Mouse (Mus musculus) liver, adult (tissue): ENCODE measurements around the gene Slc43a2.
A peak's percentile ranks its signal among the peaks of the same experiment; 100 is the strongest.

Experiments used
- GATA4 ChIP-seq: IDR thresholded peaks from 2 replicates; pipeline ENCODE4 v1.6.1; 2014; ENCODE audit warnings: mild to moderate bottlenecking, low read length; ENCODE audit not compliant: insufficient replicate concordance

The Slc43a2 gene

GRCm38 (mm10) chr11:75537025-75537414 lies 5.5 kb downstream of the Slc43a2 start:
- TF ChIP-seq GATA4: no peak

- TF ChIP-seq GATA4: no peak
Measured at GRCm38 (mm10) chr11:75537491-75538183, 6.1 kb downstream of the Slc43a2 start.

- no peak for TF ChIP-seq GATA4
Measured at GRCm38 (mm10) chr11:75538184-75538969, 6.9 kb downstream of the Slc43a2 start.

- TF ChIP-seq GATA4: no peak
Measured at GRCm38 (mm10) chr11:75538970-75539299, 7.4 kb downstream of the Slc43a2 start.

- TF ChIP-seq GATA4: no peak
Measured at GRCm38 (mm10) chr11:75540209-75540608, 8.7 kb downstream of the Slc43a2 start.

- peak; percentile 72; the same call in 1 of the 2 replicates for TF ChIP-seq GATA4
Measured at GRCm38 (mm10) chr11:75540710-75541581, 9.5 kb downstream of the Slc43a2 start.

GRCm38 (mm10) chr11:75544713-75545112 lies 13.2 kb downstream of the Slc43a2 start:
- TF ChIP-seq GATA4: no peak

GRCm38 (mm10) chr11:75546057-75546456 lies 14.6 kb downstream of the Slc43a2 start:
- no peak for TF ChIP-seq GATA4

GRCm38 (mm10) chr11:75549658-75550111 lies 18.2 kb downstream of the Slc43a2 start:
- TF ChIP-seq GATA4: no peak

- no peak for TF ChIP-seq GATA4
Measured at GRCm38 (mm10) chr11:75550200-75550946, 18.9 kb downstream of the Slc43a2 start.

GRCm38 (mm10) chr11:75551321-75551720 lies 19.8 kb downstream of the Slc43a2 start:
- TF ChIP-seq GATA4: no peak

GRCm38 (mm10) chr11:75551961-75552441 lies 20.5 kb downstream of the Slc43a2 start:
- TF ChIP-seq GATA4: no peak

- TF ChIP-seq GATA4: no peak
Measured at GRCm38 (mm10) chr11:75552906-75553482, 21.5 kb downstream of the Slc43a2 start.

- TF ChIP-seq GATA4: no peak
Measured at GRCm38 (mm10) chr11:75557142-75557541, 25.6 kb downstream of the Slc43a2 start.
